Mouse (Mus musculus) hematopoietic stem cell, adult 5-6 weeks (primary cell): ENCODE measurements around the gene Kcnh4. TPM values are rescaled to one million over a fixed set of nuclear protein-coding genes. Genes with fewer than 3 reads are reported as not detected.
"Not testable (repeated sequence)": the region's sequence is repeated elsewhere in the genome, so short reads cannot be mapped to it uniquely, and the experiment has no call there.

Source experiments
- ATAC-seq, 2 experiments: fragments of 125-278 bp in 1 of 2; replicated peaks in 1 of 2; 2 replicates each; pipeline ENCODE4 v1.8.0; 2016 to 2017; ENCODE audit warnings: inconsistent platforms in 2 of 2, mild to moderate bottlenecking in 2 of 2, moderate number of reproducible peaks in 2 of 2, low read depth in 1 of 2, moderate TSS enrichment in 1 of 2; ENCODE audit not compliant: low FRiP score in 2 of 2, poor library complexity in 2 of 2, severe bottlenecking in 2 of 2, insufficient read depth in 1 of 2, low TSS enrichment in 1 of 2
- total RNA-seq: library from RNA; stranded (forward); fragments of 172-1452, 232-1000 nt; gene quantifications from 2 replicates; pipeline ENCODE4 v1.2.3, GENCODE M21; 2017

The Kcnh4 gene
- total RNA-seq, result 0.13 TPM in 1 of 2 replicates, not detected in the other

DNA sequence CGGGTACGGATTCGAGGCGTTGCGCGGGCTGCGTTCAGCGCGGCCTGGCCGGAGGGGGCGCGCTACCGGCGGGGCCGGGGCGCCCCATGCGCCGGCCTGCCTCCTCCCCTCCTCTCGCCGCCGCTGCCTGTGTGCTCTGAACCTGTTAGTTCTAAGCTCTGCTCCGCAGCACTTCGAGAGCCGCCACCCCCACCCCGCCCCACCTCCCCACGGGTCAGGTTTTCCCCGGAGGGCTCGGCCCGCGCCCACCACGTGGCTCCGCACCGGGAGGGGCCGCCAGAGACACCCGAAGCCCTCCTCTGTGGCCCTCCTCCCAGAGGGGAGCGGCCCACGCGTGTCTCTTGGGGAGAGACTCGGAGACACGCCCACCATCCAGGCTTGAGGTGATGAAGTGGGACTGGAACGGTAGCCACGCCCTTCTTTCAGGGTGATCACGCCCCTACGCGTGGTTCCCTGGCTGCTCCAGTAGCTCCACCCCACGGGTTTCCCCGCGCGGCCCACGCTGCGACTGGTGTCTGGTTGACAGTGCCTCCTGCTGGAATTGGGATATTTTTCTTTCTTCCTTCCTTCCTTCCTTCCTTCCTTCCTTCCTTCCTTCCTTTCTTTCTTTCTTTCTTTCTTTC is at the start of gene Kcnh4:
TSS of gene Kcnh4 (minus strand) at position 332 of the 623 bp plus-strand sequence.
- ATAC-seq, result peak in 1 of 2 experiments; percentile 38; a peak in 2 of 4 replicates

DNA sequence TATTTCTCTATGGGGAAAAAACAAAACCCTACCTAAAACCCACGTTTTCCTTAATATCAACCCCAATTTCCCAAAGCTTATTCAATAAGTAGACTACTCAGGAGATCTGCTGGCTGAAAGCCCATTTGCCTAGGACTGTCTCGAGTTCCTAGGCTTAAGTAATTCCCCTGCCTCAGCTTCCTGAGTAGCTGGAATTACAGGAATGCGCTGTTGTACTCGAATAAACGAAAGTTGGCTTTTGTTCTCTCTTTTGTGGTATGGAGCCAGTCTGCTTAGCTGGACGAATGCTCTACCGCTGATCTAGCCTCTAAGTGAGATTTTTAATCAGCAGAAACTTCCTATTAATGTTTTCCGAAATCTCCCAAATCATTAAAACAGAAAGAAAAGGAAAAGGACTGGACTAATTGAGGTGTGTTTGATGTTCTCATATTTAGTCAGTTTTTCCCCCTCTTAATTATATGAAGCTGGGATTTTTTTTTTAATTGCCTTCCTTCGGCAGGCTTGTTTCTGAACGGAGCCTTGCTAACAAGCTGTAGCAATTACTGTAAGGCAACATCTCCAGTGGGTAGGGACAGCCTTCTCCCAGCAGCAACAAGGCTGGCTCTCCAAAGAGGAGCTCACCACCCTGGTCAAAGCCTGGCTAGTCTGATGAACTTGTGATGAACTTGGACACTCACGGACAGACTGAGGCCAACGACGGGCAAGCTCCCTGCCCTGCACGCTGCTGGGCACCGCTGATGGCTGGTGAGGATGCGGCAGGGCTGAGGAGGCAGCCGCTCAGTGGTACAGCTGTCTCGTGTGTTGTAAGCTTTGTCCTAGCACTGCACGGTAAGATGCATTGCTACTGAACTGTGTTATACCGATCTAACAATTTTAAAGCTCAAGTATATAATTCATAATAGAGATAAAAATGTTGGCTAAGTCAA is 46.9 kb upstream of the Kcnh4 start:
- ATAC-seq, result no peak

DNA sequence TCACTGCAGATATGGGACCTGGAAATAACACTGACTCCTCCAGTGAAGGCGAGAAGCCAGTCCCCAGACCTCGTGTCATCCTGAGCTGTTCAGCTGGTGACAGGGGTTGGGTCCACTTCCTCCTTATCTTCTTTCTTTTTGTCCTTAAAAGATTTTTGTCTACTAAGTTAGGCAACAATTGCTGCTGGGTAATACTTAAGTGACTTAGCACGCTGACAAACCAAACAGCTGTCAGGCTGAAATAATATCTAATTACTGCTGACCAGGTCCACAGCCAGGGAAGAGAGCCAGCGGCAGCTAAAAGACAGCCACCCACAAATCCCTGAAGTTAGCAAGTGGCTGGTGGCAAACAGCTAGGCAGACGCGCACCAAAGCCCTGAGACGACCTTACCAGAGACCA is 45.8 kb upstream of the Kcnh4 start:
- no peak for ATAC-seq

DNA sequence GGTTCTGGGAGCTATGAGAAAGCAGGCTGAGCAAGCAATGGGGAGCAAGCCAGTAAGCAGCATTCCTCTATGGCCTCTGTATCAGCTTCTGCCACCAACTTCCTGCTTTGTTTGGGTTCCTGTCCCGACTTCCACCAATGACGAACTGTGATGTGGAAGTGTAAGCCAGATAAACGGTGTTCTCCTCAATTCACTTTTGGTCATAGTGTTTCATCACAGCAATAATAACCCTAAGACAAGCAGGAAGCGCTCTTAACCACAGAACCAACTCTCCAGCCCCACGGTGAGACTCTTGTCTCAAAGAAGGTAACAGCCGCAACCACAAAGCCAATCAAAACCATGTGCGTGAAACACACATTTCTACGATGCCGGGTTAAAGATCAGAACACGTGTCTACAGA is 44.7 kb upstream of the Kcnh4 start:
- peak; percentile 14 to 17; a peak in 1 of 4 replicates for ATAC-seq

DNA sequence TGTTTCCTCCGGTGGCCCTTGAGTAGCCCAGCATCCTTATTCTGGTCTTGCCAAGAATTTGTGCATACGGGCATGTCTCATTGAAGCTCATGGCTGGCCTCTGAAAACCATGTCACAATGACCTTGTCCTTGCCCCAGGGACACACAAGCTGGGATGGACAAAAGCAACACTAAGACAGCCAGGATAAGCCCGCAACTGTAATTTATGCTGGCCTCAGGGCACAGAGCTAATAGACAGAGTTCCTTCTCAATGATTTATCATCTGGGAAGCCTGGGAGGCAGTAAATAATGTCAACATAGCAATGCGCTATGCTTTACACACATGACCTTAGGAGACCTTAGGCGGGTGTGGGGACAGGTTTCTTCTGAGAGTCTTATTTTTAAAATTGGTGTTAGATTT is 39.7 kb upstream of the Kcnh4 start:
- no peak for ATAC-seq

DNA sequence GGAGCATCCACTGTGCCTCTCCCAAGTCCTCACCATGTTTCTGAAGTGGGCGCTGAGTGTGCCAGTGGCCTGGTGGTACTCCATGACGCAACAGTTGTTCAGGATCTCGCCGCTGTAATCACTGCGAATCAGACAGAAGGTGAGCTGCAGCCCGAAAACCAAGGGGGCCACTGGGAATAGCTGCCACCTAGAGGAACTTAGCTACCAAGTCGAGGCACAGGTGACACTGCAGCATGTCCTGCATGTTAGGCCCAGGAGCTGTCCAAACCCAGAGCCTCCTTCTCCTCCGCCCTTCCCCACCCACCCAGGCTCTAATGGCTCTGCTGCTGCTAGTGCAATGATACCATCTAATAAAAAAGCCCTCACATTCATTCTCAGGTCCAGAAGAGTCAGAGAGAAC is 36.8 kb upstream of the Kcnh4 start:
- no peak for ATAC-seq

DNA sequence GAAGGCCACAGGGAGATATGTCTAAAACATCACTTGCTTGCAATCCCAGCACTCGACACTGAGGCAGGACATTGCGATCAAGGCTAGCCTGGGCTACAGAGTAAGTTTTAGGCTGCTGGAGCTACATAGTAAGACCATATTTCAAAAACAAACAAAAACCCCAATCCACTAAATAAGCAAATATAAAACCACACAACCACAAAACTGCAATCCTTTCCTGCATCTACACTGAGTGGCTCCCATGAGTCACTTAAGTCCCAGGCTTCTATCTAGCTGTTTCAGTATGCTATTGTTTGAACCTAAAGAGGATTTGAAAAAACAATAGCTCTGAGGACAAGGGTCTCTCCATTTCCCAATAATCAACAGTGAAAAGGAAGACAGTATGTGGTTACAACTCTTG is 35.6 kb upstream of the Kcnh4 start:
- no peak for ATAC-seq

DNA sequence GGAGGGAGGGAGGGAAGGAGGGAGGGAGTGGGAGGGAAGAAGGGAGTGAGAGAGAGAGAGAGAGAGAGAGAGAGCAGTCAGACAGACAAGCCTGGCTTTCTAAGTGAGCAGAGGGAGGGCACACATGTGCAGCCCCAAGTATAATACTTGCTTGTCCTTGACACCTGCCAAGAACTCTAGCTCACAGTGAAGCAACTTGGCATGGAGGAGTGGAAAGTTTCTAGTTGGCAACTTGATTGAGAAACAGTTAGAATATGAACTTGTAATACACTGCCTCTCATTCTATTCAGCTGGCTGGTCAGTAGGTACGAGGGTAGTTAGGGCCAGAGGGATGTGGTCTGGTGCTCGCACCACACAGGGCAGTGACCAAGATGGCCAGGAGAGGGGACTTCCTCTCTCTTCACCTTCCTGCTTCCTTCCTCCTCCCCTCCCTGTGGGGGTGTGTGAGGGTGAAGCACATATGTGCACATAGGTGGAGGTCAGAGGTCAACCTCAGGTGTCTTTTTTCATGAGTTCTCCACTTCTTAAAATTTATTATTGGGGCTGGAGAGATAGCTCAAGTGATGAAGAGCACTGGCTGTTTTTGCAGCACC is 31.8 kb upstream of the Kcnh4 start:
- no peak for ATAC-seq

DNA sequence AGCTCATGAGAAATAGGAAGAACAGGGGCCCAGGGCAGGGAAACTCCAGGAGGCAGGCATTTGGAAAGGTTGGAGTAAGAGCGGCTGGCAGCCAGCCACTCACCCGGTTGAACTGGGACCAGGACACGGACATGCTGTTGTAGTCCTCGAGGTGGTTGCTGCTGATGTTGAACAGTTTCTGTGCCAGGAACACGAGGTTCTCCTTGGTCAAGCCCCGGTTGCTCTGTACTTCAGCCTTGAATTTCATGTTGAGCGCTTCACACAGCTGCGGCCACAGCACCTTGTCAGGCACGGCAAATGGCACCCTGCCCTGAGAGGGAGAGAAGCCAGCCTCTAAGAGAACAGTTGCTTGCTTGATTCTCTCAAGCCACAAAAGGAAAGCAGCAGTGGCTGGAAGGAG is 30.9 kb upstream of the Kcnh4 start:
- ATAC-seq, result not testable (repeated sequence)

DNA sequence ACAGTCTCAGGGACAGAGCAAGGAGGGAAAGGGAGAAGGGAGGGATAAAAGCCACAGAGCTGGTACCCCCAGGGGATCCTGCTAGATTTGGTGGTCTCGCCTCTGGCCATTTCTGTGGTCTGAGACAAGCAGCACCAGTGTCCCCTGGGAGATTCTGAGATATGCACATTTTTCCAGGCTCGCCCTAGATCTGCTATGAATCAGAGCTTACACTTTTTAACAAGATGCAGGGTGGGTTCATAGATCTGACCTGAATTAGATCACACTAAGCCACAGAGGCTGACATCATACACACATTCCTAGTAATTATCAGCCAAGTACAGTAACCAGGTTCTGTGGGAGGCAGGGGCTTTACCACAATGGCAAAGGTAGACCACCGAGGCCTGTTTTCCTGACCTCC is 30.0 kb upstream of the Kcnh4 start:
- ATAC-seq, result no peak

DNA sequence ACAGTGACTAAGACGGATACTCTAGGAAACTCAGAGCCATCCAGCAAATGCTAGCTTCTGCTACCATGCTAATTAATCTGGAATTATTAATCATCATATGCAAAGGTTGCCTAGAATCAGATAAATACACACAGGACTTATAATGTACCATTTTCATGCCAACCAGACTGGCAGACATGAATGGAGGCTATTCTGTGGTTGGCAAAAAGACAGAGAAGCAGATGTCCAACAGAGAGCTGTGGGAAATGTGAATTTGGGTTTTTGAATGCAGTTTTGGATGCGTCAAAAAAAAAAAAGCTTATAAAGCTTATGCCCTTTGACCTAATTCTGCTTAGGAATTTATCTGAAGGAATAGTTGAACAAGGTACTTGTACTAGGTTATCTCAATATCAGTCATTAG is 26.0 kb upstream of the Kcnh4 start:
- ATAC-seq, result no peak

DNA sequence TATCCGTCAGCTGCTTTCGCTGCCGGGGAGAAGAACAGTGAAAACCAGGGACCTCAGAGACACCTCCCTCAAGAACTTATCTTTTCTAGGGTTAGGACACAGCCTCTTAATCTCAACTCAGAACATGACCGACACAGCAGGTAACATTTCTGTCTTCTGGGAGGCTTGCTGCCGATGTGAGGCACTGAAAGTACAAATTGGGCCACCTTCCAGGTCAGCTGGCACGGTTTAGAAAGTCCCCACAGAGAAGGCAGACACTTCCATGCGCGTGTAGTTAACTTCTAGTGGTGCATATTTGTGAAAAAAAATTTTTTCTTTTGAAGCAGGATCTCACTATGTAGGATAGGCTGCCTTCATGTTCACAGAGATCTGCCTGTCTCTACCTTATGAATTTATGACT is 24.5 kb upstream of the Kcnh4 start:
- no peak for ATAC-seq

DNA sequence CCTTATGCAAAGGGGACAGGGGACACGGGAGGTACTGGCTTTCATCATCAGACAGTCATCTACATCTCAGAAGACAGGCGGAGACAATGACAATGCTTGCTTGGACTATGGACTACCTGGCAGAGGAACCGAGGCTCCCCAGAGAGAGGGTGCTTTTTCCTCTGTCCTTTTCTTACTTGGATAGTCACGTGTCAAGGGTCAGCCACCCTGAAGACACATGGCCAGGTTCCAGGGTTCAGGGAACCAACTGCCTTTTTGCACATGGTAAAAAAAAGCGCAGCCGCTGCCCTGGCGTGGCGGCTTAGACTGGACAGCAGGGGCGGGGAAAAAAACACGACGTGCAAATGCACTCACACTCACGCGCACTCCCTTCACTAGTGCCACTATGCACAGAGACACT is 22.8 kb upstream of the Kcnh4 start:
- ATAC-seq, result no peak

DNA sequence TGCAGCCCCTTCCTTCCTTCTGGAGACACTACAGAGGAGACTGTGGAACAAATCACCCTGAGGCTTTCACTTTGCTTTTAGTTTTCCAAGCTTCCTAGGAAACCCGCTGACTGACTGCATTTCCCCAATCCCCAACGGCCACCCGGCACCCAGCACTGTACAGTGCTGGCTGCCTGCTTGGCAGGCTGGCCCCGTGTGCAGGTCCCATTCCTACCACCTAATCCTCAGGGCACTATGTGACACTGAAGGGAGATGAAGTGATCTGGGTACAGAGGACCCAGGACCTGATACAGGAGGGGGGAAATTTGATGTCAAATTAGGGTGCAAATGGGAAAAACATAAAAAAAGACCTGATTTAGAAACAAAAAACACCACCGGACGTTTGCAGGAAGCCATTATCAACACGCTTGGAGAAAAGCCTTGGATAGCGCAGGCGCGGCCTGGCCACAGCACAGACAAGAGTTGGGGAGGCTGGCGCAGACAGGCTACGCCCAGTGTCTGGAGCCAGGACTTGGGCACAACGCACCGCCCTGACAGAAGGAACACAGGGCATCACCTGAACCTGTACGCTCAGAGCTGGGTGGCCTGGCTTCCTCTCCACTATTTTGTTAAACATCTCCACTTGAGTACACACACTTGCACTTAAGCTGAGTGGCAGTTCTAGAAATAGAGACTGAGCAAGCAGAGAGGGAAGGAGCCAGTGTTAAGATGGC is 22.2 kb upstream of the Kcnh4 start:
- no peak for ATAC-seq

DNA sequence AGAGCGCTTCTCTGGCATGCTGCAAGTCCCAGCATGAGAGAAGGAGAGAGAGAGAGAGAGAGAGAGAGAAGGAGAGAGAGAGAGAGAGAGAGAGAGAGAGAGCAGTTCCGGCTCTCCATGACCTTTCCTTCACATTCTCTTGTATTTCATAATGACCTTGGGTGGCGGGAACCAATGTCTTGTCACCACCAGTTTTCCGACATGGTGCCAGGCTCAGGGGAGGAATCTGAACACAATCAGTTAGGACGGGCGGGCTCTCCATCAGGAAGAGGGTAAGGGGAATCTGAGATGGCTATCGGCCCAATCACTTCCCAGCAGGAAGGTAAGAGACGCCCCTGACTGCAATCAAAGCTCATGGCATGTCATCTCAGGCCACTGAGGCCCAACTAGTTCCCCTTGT is 20.5 kb upstream of the Kcnh4 start:
- ATAC-seq, result no peak

DNA sequence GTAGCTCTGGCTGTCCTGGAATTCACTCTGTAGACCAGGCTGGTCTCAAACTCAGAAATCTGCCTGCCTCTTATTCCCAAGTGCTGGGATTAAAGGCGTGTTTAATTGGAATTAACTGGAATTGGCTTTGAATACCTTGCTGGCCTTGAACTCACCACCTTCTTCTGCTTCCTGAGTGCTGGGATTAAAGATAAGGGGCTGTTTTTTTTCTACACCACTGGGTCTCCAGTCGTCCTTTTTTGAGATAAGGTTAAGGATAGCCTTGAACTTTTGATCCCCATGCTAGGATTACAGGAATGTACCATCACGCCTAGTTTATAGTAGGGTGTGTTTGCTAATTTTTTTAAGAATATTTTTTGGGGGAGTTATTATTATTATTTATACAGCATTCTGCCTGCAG is 18.3 kb upstream of the Kcnh4 start:
- no peak for ATAC-seq

DNA sequence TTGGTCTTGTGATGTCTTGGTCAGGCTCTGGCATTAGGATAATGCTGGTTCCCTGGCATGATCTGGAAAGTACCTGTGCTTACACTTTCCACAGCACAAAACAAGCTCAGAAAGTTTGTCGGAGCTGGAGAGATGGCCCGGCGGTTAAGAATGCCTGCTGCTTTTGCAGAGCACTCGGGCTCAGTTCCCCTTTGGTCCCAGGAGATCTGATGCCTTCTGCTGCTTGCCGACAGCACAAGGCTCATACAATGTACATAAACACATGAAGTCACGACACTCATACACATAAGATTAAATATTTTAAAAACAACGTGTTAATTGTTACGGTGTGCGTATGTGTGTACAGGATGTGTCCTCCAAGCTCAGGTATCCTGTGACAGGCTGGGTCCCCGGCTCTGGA is 16.2 kb upstream of the Kcnh4 start:
- no peak for ATAC-seq

DNA sequence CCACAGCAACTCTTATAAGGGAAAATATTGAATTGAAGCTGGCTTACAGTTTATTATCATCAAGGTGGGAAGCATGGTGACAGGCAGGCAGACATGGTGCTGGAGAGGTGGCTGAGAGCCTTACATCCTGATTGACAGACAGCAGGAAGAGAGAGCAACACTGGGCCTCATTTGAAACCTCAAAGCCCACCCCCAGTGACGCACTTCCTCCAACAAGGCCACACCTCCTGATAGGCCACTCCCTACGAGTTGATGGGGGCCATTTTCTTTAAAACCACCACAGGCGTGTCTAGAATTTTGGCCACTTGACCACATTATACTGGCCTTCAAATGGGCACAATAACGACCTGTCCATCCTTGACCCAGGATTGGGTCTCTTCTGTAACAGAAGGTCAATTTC is 14.5 kb upstream of the Kcnh4 start:
- no peak for ATAC-seq
